Mouse (Mus musculus): ENCODE measurements at regions not wholly inside any gene's neighbourhood (a gene's known extent, or its start where the extent isn't known, plus 50 kb on each side); places are given as distances from the start of the nearest gene placed in this dataset.

GRCm38 (mm10) chr15:90308869-90309268 is 84.8 kb downstream of the Alg10b start:
- no peaks in the 10 kb centered on the region for H3K4me1 ChIP-seq (replicated peaks; ENCODE audit: insufficient read depth, low read length)
- 51% methylated on average over 1 of the region's 1 CpGs for WGBS
- no peaks in the 10 kb centered on the region for H3K36me3 ChIP-seq (ENCODE audit: insufficient read depth, low read length)
- H3K4me2 ChIP-seq (ENCODE audit: low read length): no peak overlapping the region
- TF ChIP-seq CTCF (IDR thresholded peaks at IDR 0.05; ENCODE audit: low read depth): no peak
- no peaks in the 10 kb centered on the region for H3K9me3 ChIP-seq (replicated peaks; ENCODE audit: low read length)
- no peak for ATAC-seq (replicated peaks; ENCODE audit: low FRiP score, low read depth)
- no peak overlapping the region for H3K27ac ChIP-seq
- no peak for DNase-seq (ENCODE audit: low spot score)
- no peak overlapping the region for H3K4me3 ChIP-seq (replicated peaks; ENCODE audit: low read depth, low read length)
- no peak overlapping the region for H3K9ac ChIP-seq (ENCODE audit: low read depth, low read length)
- H3K27me3 ChIP-seq (ENCODE audit: insufficient read depth, low read length): no peaks in the 10 kb centered on the region

- Histone ChIP-seq H3K9ac (ENCODE audit: low read depth, low read length) (no peak overlapping the region), H3K9me3 (replicated peaks; ENCODE audit: low read length) (no peaks in the 10 kb centered on the region), H3K36me3 (ENCODE audit: insufficient read depth, low read length) (no peaks in the 10 kb centered on the region), H3K4me3 (replicated peaks; ENCODE audit: low read depth, low read length) (no peak overlapping the region), H3K27me3 (ENCODE audit: insufficient read depth, low read length) (no peaks in the 10 kb centered on the region), H3K4me2 (ENCODE audit: low read length) (no peak overlapping the region), H3K4me1 (replicated peaks; ENCODE audit: insufficient read depth, low read length) (no peaks in the 10 kb centered on the region), H3K27ac (no peak overlapping the region)
- TF ChIP-seq CTCF (IDR thresholded peaks at IDR 0.05; ENCODE audit: low read depth): no peak
- DNase-seq (ENCODE audit: low spot score) (no peak), ATAC-seq (replicated peaks; ENCODE audit: low FRiP score, low read depth) (no peak)
Observed at GRCm38 (mm10) chr15:90309664-90310063, 85.6 kb downstream of the Alg10b start.

- DNase-seq (ENCODE audit: low spot score) (no peak), ATAC-seq (replicated peaks; ENCODE audit: low FRiP score, low read depth) (no peak)
- Histone ChIP-seq H3K9me3 (replicated peaks; ENCODE audit: low read length) (no peaks in the 10 kb centered on the region), H3K9ac (ENCODE audit: low read depth, low read length) (no peak overlapping the region), H3K27ac (no peak overlapping the region), H3K27me3 (ENCODE audit: insufficient read depth, low read length) (no peaks in the 10 kb centered on the region), H3K4me3 (replicated peaks; ENCODE audit: low read depth, low read length) (no peak overlapping the region), H3K4me2 (ENCODE audit: low read length) (no peak overlapping the region), H3K4me1 (replicated peaks; ENCODE audit: insufficient read depth, low read length) (no peaks in the 10 kb centered on the region), H3K36me3 (ENCODE audit: insufficient read depth, low read length) (no peaks in the 10 kb centered on the region)
- WGBS: 56% methylated on average over 3 of the region's 3 CpGs
- no peak for TF ChIP-seq CTCF (IDR thresholded peaks at IDR 0.05; ENCODE audit: low read depth)
Observed at GRCm38 (mm10) chr15:90321774-90322173, 97.7 kb downstream of the Alg10b start.

- H3K36me3 ChIP-seq (ENCODE audit: insufficient read depth, low read length): no peaks in the 10 kb centered on the region
- ATAC-seq (replicated peaks; ENCODE audit: low FRiP score, low read depth): no peak
- TF ChIP-seq CTCF (IDR thresholded peaks at IDR 0.05; ENCODE audit: low read depth): no peak
- no peaks in the 10 kb centered on the region for H3K9me3 ChIP-seq (replicated peaks; ENCODE audit: low read length)
- DNase-seq (ENCODE audit: low spot score): peak; percentile 49
- H3K4me3 ChIP-seq (replicated peaks; ENCODE audit: low read depth, low read length): no peak overlapping the region
- no peaks in the 10 kb centered on the region for H3K4me1 ChIP-seq (replicated peaks; ENCODE audit: insufficient read depth, low read length)
- no peak overlapping the region for H3K27ac ChIP-seq
- no peak overlapping the region for H3K9ac ChIP-seq (ENCODE audit: low read depth, low read length)
- WGBS: 23% methylated on average over 4 of the region's 4 CpGs
- H3K27me3 ChIP-seq (ENCODE audit: insufficient read depth, low read length): no peaks in the 10 kb centered on the region
- H3K4me2 ChIP-seq (ENCODE audit: low read length): no peak overlapping the region
Observed at GRCm38 (mm10) chr15:90333275-90333674, 109.2 kb downstream of the Alg10b start.

- no peaks in the 10 kb centered on the region for H3K27me3 ChIP-seq (ENCODE audit: insufficient read depth, low read length)
- H3K4me3 ChIP-seq (replicated peaks; ENCODE audit: low read depth, low read length): no peak overlapping the region
- ATAC-seq (replicated peaks; ENCODE audit: low FRiP score, low read depth): no peak; the same call in 1 of the 2 replicates
- no peak overlapping the region for H3K27ac ChIP-seq
- H3K9ac ChIP-seq (ENCODE audit: low read depth, low read length): no peak overlapping the region
- no peaks in the 10 kb centered on the region for H3K4me1 ChIP-seq (replicated peaks; ENCODE audit: insufficient read depth, low read length)
- H3K4me2 ChIP-seq (ENCODE audit: low read length): no peak overlapping the region
- TF ChIP-seq CTCF (IDR thresholded peaks at IDR 0.05; ENCODE audit: low read depth): no peak
- H3K9me3 ChIP-seq (replicated peaks; ENCODE audit: low read length): no peaks in the 10 kb centered on the region
- H3K36me3 ChIP-seq (ENCODE audit: insufficient read depth, low read length): no peaks in the 10 kb centered on the region
- peak; percentile 80 for DNase-seq (ENCODE audit: low spot score)
- WGBS: 42% methylated on average over 1 of the region's 1 CpGs
Observed at GRCm38 (mm10) chr15:90333766-90334165, 109.7 kb downstream of the Alg10b start.

- H3K4me3 ChIP-seq (replicated peaks; ENCODE audit: low read depth, low read length): no peak overlapping the region
- H3K27ac ChIP-seq: no peak overlapping the region
Observed at GRCm38 (mm10) chr15:90334406-90334805, 110.3 kb downstream of the Alg10b start.

GRCm38 (mm10) chr15:90335506-90335905 is 111.4 kb downstream of the Alg10b start:
- no peaks in the 10 kb centered on the region for H3K9me3 ChIP-seq (replicated peaks; ENCODE audit: low read length)
- H3K4me1 ChIP-seq (replicated peaks; ENCODE audit: insufficient read depth, low read length): no peaks in the 10 kb centered on the region
- no peaks in the 10 kb centered on the region for H3K27me3 ChIP-seq (ENCODE audit: insufficient read depth, low read length)
- ATAC-seq (replicated peaks; ENCODE audit: low FRiP score, low read depth): no peak
- DNase-seq (ENCODE audit: low spot score): no peak
- H3K36me3 ChIP-seq (ENCODE audit: insufficient read depth, low read length): no peaks in the 10 kb centered on the region
- H3K4me2 ChIP-seq (ENCODE audit: low read length): no peak overlapping the region
- H3K9ac ChIP-seq (ENCODE audit: low read depth, low read length): no peak overlapping the region
- WGBS: 68% methylated on average over 7 of the region's 7 CpGs
- no peak overlapping the region for H3K27ac ChIP-seq
- no peak overlapping the region for H3K4me3 ChIP-seq (replicated peaks; ENCODE audit: low read depth, low read length)
- no peak for TF ChIP-seq CTCF (IDR thresholded peaks at IDR 0.05; ENCODE audit: low read depth)

More at GRCm38 (mm10) chr15:90334406-90334805, 110.3 kb downstream of the Alg10b start:
- Histone ChIP-seq H3K27me3 (ENCODE audit: insufficient read depth, low read length) (no peaks in the 10 kb centered on the region), H3K4me1 (replicated peaks; ENCODE audit: insufficient read depth, low read length) (no peaks in the 10 kb centered on the region), H3K36me3 (ENCODE audit: insufficient read depth, low read length) (no peaks in the 10 kb centered on the region), H3K9me3 (replicated peaks; ENCODE audit: low read length) (no peaks in the 10 kb centered on the region), H3K4me2 (ENCODE audit: low read length) (no peak overlapping the region), H3K9ac (ENCODE audit: low read depth, low read length) (no peak overlapping the region)
- 89% methylated on average over 4 of the region's 4 CpGs for WGBS
- ATAC-seq (replicated peaks; ENCODE audit: low FRiP score, low read depth): no peak
- DNase-seq (ENCODE audit: low spot score): no peak
- no peak for TF ChIP-seq CTCF (IDR thresholded peaks at IDR 0.05; ENCODE audit: low read depth)

Data from kidney, postnatal 0 days (tissue).